Mouse (Mus musculus): ENCODE measurements around the gene Mas1.

GRCm38 (mm10) chr17:12846474-12846873 is 21.5 kb downstream of the Mas1 start:
- TF ChIP-seq CTCF (IDR thresholded peaks at IDR 0.05 in 2 of 3, conservative IDR thresholded peaks at IDR 0.05 in 1 of 3; ENCODE audit: control insufficient read depth in 1 of 3, insufficient read depth in 1 of 3, low read depth in 2 of 3, low read length in 3 of 3, poor library complexity in 1 of 3, severe bottlenecking in 1 of 3) (no peak), EP300 (IDR thresholded peaks at IDR 0.05; ENCODE audit: low read depth in 1 of 2, low read length in 2 of 2) (no peak), ETS1 (IDR thresholded peaks at IDR 0.05; ENCODE audit: low read depth, low read length) (no peak), TCF12 (IDR thresholded peaks at IDR 0.05; ENCODE audit: low read depth, low read length) (no peak), E2F4 (IDR thresholded peaks at IDR 0.05; ENCODE audit: borderline replicate concordance, low read depth, low read length) (no peak), POLR2A (IDR thresholded peaks at IDR 0.05; ENCODE audit: control insufficient read depth in 1 of 2, insufficient read depth in 1 of 2, low read depth in 1 of 2, low read length in 2 of 2, poor library complexity in 1 of 2) (no peak), CHD1 (IDR thresholded peaks at IDR 0.05; ENCODE audit: low read depth, low read length) (no peak), TBP (IDR thresholded peaks at IDR 0.05; ENCODE audit: low read depth, low read length) (no peak), KAT2A (conservative IDR thresholded peaks at IDR 0.05; ENCODE audit: low read depth, low read length) (no peak)
